Mouse (Mus musculus) heart, adult 2 months (tissue): ENCODE measurements around the gene Syt16. TPM values are rescaled to one million over a fixed set of nuclear protein-coding genes. Genes with fewer than 3 reads are reported as not detected.
A peak's percentile ranks its signal among the peaks of the same experiment; 100 is the strongest.

Experiments
- DNase-seq, 2 experiments: peaks; one replicate each; pipeline ENCODE4 v3.0.0; 2021
- H3K27ac ChIP-seq: fragments of 200-600 bp; 2 replicates; pipeline ENCODE4 v1.8.1; 2022
- H3K27me3 ChIP-seq: fragments of 200-500 bp; 2 replicates; pipeline ENCODE4 v1.6.1; 2012; ENCODE audit warnings: mild to moderate bottlenecking, low read length, inconsistent platforms, mixed read lengths; ENCODE audit not compliant: control insufficient read depth, insufficient read depth
- H3K36me3 ChIP-seq: fragments of 200-500 bp; 2 replicates; pipeline ENCODE4 v1.6.1; 2012; ENCODE audit warnings: low read length, inconsistent platforms; ENCODE audit not compliant: control insufficient read depth, insufficient read depth
- H3K4me1 ChIP-seq: fragments of 200-500 bp; 2 replicates; pipeline ENCODE4 v1.6.1; 2011; ENCODE audit warnings: low read length; ENCODE audit not compliant: control insufficient read depth, insufficient read depth
- H3K4me3 ChIP-seq: fragments of 200-600 bp; 2 replicates; pipeline ENCODE4 v1.8.1; 2022
- H3K79me2 ChIP-seq: fragments of 200-500 bp; replicated peaks from 2 replicates; pipeline ENCODE4 v1.6.1; 2012; ENCODE audit warnings: mild to moderate bottlenecking, inconsistent platforms, low read length, moderate library complexity, mixed read lengths; ENCODE audit not compliant: control insufficient read depth, insufficient read depth
- H3K9ac ChIP-seq: fragments of 200-500 bp; 2 replicates; pipeline ENCODE4 v1.6.1; 2012; ENCODE audit warnings: low read depth, mild to moderate bottlenecking, control low read depth, inconsistent platforms, low read length, mixed read lengths
- CTCF ChIP-seq: fragments of 200-600 bp; IDR thresholded peaks from 2 replicates; pipeline ENCODE4 v1.8.1; 2022; ENCODE audit warnings: antibody characterized with exemption, mild to moderate bottlenecking, moderate library complexity
- EP300 ChIP-seq: fragments of 200-500 bp; IDR thresholded peaks from 2 replicates; pipeline ENCODE4 v1.6.1; 2011; ENCODE audit warnings: low read depth, low read length, control low read depth; ENCODE audit not compliant: insufficient read depth
- POLR2A ChIP-seq: fragments of 200-500 bp; IDR thresholded peaks from 2 replicates; pipeline ENCODE4 v1.6.1; 2011; ENCODE audit warnings: mild to moderate bottlenecking, low read depth, low read length, control low read depth; ENCODE audit not compliant: insufficient read depth
- WGBS: fragments of 180-500 bp; shearing (Covaris S2); methylation state at CpG from one replicate; pipeline ENCODE4 v1.1.7; 2018; 5-methylcytosine and 5-hydroxymethylcytosine counted together
- intact Hi-C: fragments of 180-260 bp; cut with DNase I; formaldehyde crosslinking; loops from one replicate; pipeline ENCODE4 v1.15.1; 2025
- polyA plus RNA-seq: library from polyadenylated mRNA; depleted of rRNA; stranded (reverse); fragments of >200 nt; gene quantifications from 2 replicates; pipeline ENCODE4 v1.2.3, GENCODE M21; 2012; rRNA removed
- total RNA-seq, 2 experiments: library from RNA; stranded (reverse); gene quantifications; 2 replicates each; pipeline ENCODE4 v1.2.3; 2021

The Syt16 gene
- total and polyA plus RNA-seq, 3 experiments = 0.10 TPM; not detected in 2

DNA sequence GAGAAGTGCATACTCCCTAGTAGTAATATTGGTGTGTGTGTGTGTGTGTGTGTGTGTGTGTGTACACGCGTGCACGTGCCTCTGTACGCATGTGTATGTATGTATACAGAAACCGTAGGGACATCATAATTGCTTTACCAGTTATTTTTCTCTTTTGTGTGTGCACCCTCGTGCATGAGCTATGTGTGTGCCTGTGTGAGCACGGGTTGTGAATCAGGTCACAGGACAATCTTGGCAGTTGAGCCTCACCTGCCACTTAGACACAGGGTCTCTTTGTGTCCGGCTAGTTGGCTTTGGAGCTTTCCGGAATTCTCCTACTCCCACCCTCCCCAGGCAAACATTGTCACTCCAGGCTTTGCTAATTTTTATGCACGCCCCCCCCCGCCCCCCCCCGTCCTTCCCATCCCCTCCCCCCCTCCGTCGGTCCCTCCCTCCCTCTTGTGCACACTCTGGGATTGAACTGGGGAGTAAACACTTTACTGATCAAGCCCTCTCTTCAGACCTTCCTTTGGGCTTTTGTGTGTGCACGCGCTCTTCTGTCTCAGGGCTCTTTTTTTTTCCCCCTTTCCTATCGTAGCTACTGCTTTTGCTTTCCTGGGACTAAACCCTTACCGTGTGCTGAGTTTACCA, 319.0 kb downstream of the Syt16 start, which contains the start of gene Gm11042:
Gm11042 (minus strand) TSS at position 51 of the 630 bp plus-strand sequence.
- Histone ChIP-seq H3K27ac (peak within 1 kb of the TSS; percentile 18), H3K27me3 (no peaks in the 10 kb centered on the region), H3K9ac (peak within 1 kb of the TSS; percentile 64; the same call in 1 of the 2 replicates), H3K36me3 (no peaks in the 10 kb centered on the region), H3K79me2 (no peaks in the 10 kb centered on the region), H3K4me3 (peak within 1 kb of the TSS; percentile 56), H3K4me1 (peaks cover 5% of the 10 kb centered on the region)
- DNase-seq = no peak
- intact Hi-C loops = no loop called here
- TF ChIP-seq POLR2A (no peak), CTCF (no peak), EP300 (no peak)
- WGBS = 29% methylated on average over 16 of the region's 18 CpGs

DNA sequence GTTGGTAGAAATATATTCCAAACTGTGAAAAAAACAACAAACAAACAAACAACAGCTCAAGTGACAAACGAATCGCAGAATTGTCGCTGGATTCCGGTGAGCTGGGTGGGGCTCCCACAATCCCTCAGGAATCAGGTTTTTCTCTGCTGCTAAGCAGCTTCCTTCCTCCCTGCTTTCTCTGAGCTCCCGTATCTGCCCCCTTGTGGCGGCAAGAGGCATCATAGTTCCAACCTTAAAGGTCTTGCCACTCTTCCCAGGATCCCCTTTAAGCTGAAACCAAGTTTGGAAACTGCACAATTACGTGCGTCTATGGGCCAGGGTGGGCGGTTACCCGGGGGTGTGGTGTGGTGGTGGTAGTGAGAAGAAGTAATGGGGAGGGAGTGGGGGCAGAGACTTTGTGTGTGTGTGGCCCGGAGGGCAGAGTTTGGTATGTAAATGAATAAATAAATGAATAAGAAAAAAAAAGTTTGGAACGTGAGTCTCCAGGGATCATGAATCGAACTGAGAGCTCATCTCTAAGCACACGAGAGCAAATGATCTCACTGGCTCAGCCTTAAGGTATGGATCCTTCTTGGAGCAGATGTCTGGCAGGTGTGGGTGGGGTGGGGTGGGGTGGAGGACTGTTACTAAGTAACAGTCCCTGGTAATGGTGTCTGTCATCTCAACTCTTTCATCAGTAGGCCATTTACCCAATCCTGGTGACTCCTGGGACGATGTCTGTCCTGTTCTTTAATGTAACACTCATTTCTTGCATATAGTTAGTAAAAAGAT, 319.7 kb downstream of the Syt16 start:
- peak; percentile 66 to 68 for DNase-seq
- TF ChIP-seq POLR2A (no peak), CTCF (peak; percentile 93), EP300 (0 out of 2 replicates have a peak, but pooled peaks have one; percentile 23)
- peaks cover 5% of the 10 kb centered on the region for H3K4me1 ChIP-seq
- H3K27me3 ChIP-seq = no peaks in the 10 kb centered on the region
- WGBS = 13% methylated on average over 15 of the region's 15 CpGs
- peak overlapping the region; percentile 64; the same call in 1 of the 2 replicates for H3K9ac ChIP-seq
- intact Hi-C loops = no loop called here
- H3K27ac ChIP-seq = peak overlapping the region; percentile 18
- H3K79me2 ChIP-seq = no peaks in the 10 kb centered on the region
- H3K4me3 ChIP-seq = peak overlapping the region; percentile 56
- H3K36me3 ChIP-seq = no peaks in the 10 kb centered on the region

DNA sequence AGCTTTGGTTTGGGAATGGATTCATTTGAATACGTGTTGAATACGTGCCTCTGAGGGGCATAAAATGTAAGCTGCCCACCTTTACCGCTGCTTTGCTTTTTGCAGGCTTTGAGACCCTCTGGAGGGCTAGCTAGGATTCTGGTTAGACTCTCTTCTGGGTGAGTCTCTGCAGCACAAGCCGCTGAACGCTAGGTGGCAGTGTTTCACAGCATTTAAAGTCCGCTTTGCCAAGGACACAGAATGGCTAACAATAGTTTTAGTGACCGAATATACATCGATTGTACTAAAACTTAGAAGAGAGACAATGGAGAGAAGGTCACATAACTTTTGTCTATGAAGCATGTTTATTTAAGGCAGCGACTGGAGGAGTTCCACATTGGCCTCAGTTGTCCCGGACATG, 322.9 kb downstream of the Syt16 start:
- no peaks in the 10 kb centered on the region for H3K79me2 ChIP-seq
- no peak overlapping the region for H3K27ac ChIP-seq
- H3K4me1 ChIP-seq = peaks cover 5% of the 10 kb centered on the region
- TF ChIP-seq CTCF (peak; percentile 99), EP300 (0 out of 2 replicates have a peak, but pooled peaks have one; percentile 30), POLR2A (no peak)
- no peak overlapping the region for H3K9ac ChIP-seq
- H3K36me3 ChIP-seq = no peaks in the 10 kb centered on the region
- H3K4me3 ChIP-seq = no peak overlapping the region
- intact Hi-C loops = loop anchor here (5.0 kb wide), 1 partner anchor 852 kb away; no protein-coding TSS in a partner anchor
- H3K27me3 ChIP-seq = no peaks in the 10 kb centered on the region
- 7% methylated on average over 10 of the region's 10 CpGs for WGBS
- peak; percentile 25 to 61 for DNase-seq

DNA sequence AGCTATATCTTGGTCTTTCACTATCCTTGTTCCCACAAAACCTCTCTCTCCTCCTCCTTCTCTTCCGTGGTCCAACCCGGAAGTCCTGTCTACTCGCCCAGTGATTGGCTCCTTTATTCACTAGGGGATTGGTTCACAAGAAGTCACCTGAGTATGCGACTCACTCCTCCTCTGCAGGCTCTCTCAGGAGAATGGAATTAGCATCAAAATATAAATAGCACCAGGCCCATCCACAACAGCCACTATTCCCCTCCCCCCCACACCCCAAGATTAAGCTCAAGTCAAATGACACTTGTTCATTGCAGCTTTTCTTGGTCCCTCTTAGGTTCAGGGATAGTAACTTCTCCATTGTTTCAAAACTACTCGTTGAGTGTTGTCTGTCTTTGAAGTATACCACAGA, 324.5 kb downstream of the Syt16 start:
- intact Hi-C loops = loop anchor here (5.0 kb wide), 1 partner anchor 850 kb away; no protein-coding TSS in a partner anchor
- H3K27me3 ChIP-seq = no peaks in the 10 kb centered on the region
- DNase-seq = no peak
- H3K36me3 ChIP-seq = no peaks in the 10 kb centered on the region
- H3K27ac ChIP-seq = no peak overlapping the region
- no peak overlapping the region for H3K4me3 ChIP-seq
- H3K4me1 ChIP-seq = peaks cover 3% of the 10 kb centered on the region; the same call in 1 of the 2 replicates
- no peak overlapping the region for H3K9ac ChIP-seq
- no peaks in the 10 kb centered on the region for H3K79me2 ChIP-seq
- TF ChIP-seq CTCF = no peak
- no peak for TF ChIP-seq EP300
- no peak for TF ChIP-seq POLR2A
- WGBS = 74% methylated on average over 5 of the region's 5 CpGs

Other genes with a start within 250 kb of the Syt16 start
- 10 to 100 TPM; 45.3 to 45.7 TPM for gene Hif1a, start 96.3 kb upstream of the Syt16 start, total RNA-seq
- 18.0 and 35.1 TPM in 2 replicates for gene Hif1a, start 96.3 kb upstream of the Syt16 start, polyA plus RNA-seq
- 1 to 10 TPM; 6.9 to 7.2 TPM for gene Gm49321, start 60.0 kb upstream of the Syt16 start, total RNA-seq
- not detected in 2 replicates for gene Gm49321, start 60.0 kb upstream of the Syt16 start, polyA plus RNA-seq
- 10 to 100 TPM; 10.9 to 12.8 TPM for gene Snapc1, start 33.2 kb upstream of the Syt16 start, total RNA-seq
- gene Snapc1, start 33.2 kb upstream of the Syt16 start, polyA plus RNA-seq = 5.0 and 8.6 TPM in 2 replicates